7 mouse cellular contexts compared by ENCODE assay signal in genomic region chr6:49590927-49591631, GRCm38 (mm10).
DNase-seq lines count a peak whose midpoint lies in the region; ATAC-seq lines count a peak whose summit lies in the region.

No protein-coding gene starts in this region.

- no peaks in the 10 kb centered on the region for H3K36me3 ChIP-seq in midbrain, embryonic 14.5 days (ENCODE audit: control insufficient read depth, insufficient read depth, low read length)
- H3K36me3 ChIP-seq in midbrain, embryonic 16.5 days (ENCODE audit: control insufficient read depth, insufficient read depth, low read length), result no peaks in the 10 kb centered on the region
- H3K36me3 ChIP-seq in embryonic facial prominence, embryonic 10.5 days (replicated peaks), result no peaks in the 10 kb centered on the region

- H3K4me2 ChIP-seq in midbrain, embryonic 14.5 days (ENCODE audit: low read length), result no peak overlapping the region
- H3K4me2 ChIP-seq in midbrain, embryonic 16.5 days (ENCODE audit: low read length), result no peak overlapping the region

- H3K4me3 ChIP-seq in midbrain, embryonic 14.5 days (replicated peaks; ENCODE audit: low read depth, low read length), result no peak overlapping the region
- no peak overlapping the region for H3K4me3 ChIP-seq in midbrain, embryonic 16.5 days (ENCODE audit: low read depth, low read length)
- H3K4me3 ChIP-seq in embryonic facial prominence, embryonic 10.5 days, result no peak overlapping the region

- ATAC-seq in midbrain, embryonic 14.5 days (ENCODE audit: low FRiP score, low TSS enrichment), result no peak
- no peak for ATAC-seq in midbrain, embryonic 16.5 days
- peak; percentile 56 to 71 for ATAC-seq in hematopoietic stem cell, adult 5-6 weeks (replicated peaks in 1 of 2; ENCODE audit: insufficient read depth in 1 of 2, low FRiP score in 2 of 2, low TSS enrichment in 1 of 2, low read depth in 1 of 2, poor library complexity in 2 of 2, severe bottlenecking in 2 of 2)

- H3K9me3 ChIP-seq in midbrain, embryonic 14.5 days (ENCODE audit: control insufficient read depth, low read length), result no peaks in the 10 kb centered on the region
- no peaks in the 10 kb centered on the region for H3K9me3 ChIP-seq in midbrain, embryonic 16.5 days (replicated peaks; ENCODE audit: control insufficient read depth, low read length, poor library complexity, severe bottlenecking)
- H3K9me3 ChIP-seq in embryonic facial prominence, embryonic 10.5 days, result 0 out of 2 replicates have a peak, but pooled peaks cover 2% of the 10 kb centered on the region

- no peaks in the 10 kb centered on the region for H3K4me1 ChIP-seq in midbrain, embryonic 14.5 days (ENCODE audit: control insufficient read depth, insufficient read depth, low read length)
- H3K4me1 ChIP-seq in midbrain, embryonic 16.5 days (ENCODE audit: control insufficient read depth, insufficient read depth, low read length), result no peaks in the 10 kb centered on the region
- no peaks in the 10 kb centered on the region for H3K4me1 ChIP-seq in embryonic facial prominence, embryonic 10.5 days

- H3K27me3 ChIP-seq in midbrain, embryonic 14.5 days (ENCODE audit: control insufficient read depth, insufficient read depth, low read length), result no peaks in the 10 kb centered on the region
- no peaks in the 10 kb centered on the region for H3K27me3 ChIP-seq in midbrain, embryonic 16.5 days (ENCODE audit: control insufficient read depth, insufficient read depth, low read depth, low read length)
- 0 out of 2 replicates have a peak, but pooled peaks cover 3% of the 10 kb centered on the region for H3K27me3 ChIP-seq in embryonic facial prominence, embryonic 10.5 days (replicated peaks; ENCODE audit: low read depth, poor library complexity, severe bottlenecking)

- DNase-seq in midbrain, embryonic 14.5 days, result peak; percentile 63
- peak; percentile 79 to 87 for DNase-seq in cerebellum, postnatal 36 days
- peak; percentile 10 for DNase-seq in right cerebral cortex, postnatal 25 days
- DNase-seq in thymus, postnatal 25 days, result no peak
- DNase-seq in embryonic facial prominence, embryonic 10.5 days (ENCODE audit: low spot score), result no peak

- H3K9ac ChIP-seq in midbrain, embryonic 14.5 days (replicated peaks; ENCODE audit: low read length), result no peak overlapping the region
- no peak overlapping the region for H3K9ac ChIP-seq in midbrain, embryonic 16.5 days (ENCODE audit: low read depth, low read length)

- WGBS in midbrain, embryonic 14.5 days, result 85% methylated on average over 7 of the region's 7 CpGs
- WGBS in midbrain, embryonic 16.5 days, result 72% methylated on average over 7 of the region's 7 CpGs
- WGBS in embryonic facial prominence, embryonic 10.5 days, result 85% methylated on average over 7 of the region's 7 CpGs

- no peak overlapping the region for H3K27ac ChIP-seq in midbrain, embryonic 14.5 days (replicated peaks; ENCODE audit: low read depth, low read length)
- no peak overlapping the region for H3K27ac ChIP-seq in midbrain, embryonic 16.5 days (ENCODE audit: low read length)
- H3K27ac ChIP-seq in embryonic facial prominence, embryonic 10.5 days (replicated peaks), result no peak overlapping the region

Comparison
In these comparisons a context has a peak if more than half of its experiments do, and no peak if none do; other contexts are left out.
1. ATAC-seq: peak in hematopoietic stem cell, adult 5-6 weeks (2 of 2); none in midbrain, embryonic 14.5 days (single experiment) and midbrain, embryonic 16.5 days (single experiment).
2. DNase-seq: peak in midbrain, embryonic 14.5 days (single experiment), cerebellum, postnatal 36 days (2 of 2) and right cerebral cortex, postnatal 25 days (single experiment); none in thymus, postnatal 25 days (single experiment) and embryonic facial prominence, embryonic 10.5 days (single experiment).